Mouse (Mus musculus): Measurements from ENCODE around the gene Mettl24.

Gene Mettl24

GRCm38 (mm10) chr10:40792115-40792514 is 109.0 kb downstream of the Mettl24 start:
- TF ChIP-seq GATA4 (IDR thresholded peaks at IDR 0.05; ENCODE audit: insufficient replicate concordance, low read length) = no peak

- no peak for TF ChIP-seq GATA4 (IDR thresholded peaks at IDR 0.05; ENCODE audit: insufficient replicate concordance, low read length)
Observed at GRCm38 (mm10) chr10:40805221-40805620, 122.1 kb downstream of the Mettl24 start.

GRCm38 (mm10) chr10:40806221-40806620 is 123.1 kb downstream of the Mettl24 start:
- no peak for TF ChIP-seq GATA4 (IDR thresholded peaks at IDR 0.05; ENCODE audit: insufficient replicate concordance, low read length)

GRCm38 (mm10) chr10:40813627-40814026 is 130.5 kb downstream of the Mettl24 start:
- no peak for TF ChIP-seq GATA4 (IDR thresholded peaks at IDR 0.05; ENCODE audit: insufficient replicate concordance, low read length)

- no peak for TF ChIP-seq GATA4 (IDR thresholded peaks at IDR 0.05; ENCODE audit: insufficient replicate concordance, low read length)
Observed at GRCm38 (mm10) chr10:40816471-40816870, 133.4 kb downstream of the Mettl24 start.

GRCm38 (mm10) chr10:40825952-40826351 is 142.9 kb downstream of the Mettl24 start:
- no peak for TF ChIP-seq GATA4 (IDR thresholded peaks at IDR 0.05; ENCODE audit: insufficient replicate concordance, low read length)

GRCm38 (mm10) chr10:40827706-40828105 is 144.6 kb downstream of the Mettl24 start:
- TF ChIP-seq GATA4 (IDR thresholded peaks at IDR 0.05; ENCODE audit: insufficient replicate concordance, low read length) = no peak

- no peak for TF ChIP-seq GATA4 (IDR thresholded peaks at IDR 0.05; ENCODE audit: insufficient replicate concordance, low read length)
Observed at GRCm38 (mm10) chr10:40830312-40830711, 147.2 kb downstream of the Mettl24 start.

GRCm38 (mm10) chr10:40831267-40831666 is 148.2 kb downstream of the Mettl24 start:
- no peak for TF ChIP-seq GATA4 (IDR thresholded peaks at IDR 0.05; ENCODE audit: insufficient replicate concordance, low read length)

- no peak for TF ChIP-seq GATA4 (IDR thresholded peaks at IDR 0.05; ENCODE audit: insufficient replicate concordance, low read length)
Observed at GRCm38 (mm10) chr10:40840086-40840485, 157.0 kb downstream of the Mettl24 start.

DNA sequence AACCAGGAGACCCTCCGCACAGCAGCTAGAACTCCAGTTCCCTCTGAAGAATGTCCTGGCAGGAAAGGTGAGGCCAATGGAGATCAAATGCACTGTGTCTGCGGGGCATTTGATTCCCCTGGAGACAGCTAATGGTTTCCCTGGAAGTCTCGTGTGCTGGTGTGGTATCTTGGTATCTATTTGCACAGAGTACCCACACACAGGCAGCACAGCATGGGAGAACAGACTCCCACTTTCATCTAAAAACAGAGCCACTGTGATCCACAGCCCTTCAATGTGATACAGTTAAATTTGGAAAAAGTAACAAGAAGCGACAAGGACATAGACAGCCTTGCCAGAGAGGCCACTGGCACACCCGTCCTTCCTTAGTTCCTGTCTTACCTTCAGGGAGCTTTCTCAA is 160.8 kb downstream of the Mettl24 start:
- no peak for TF ChIP-seq GATA4 (IDR thresholded peaks at IDR 0.05; ENCODE audit: insufficient replicate concordance, low read length)

GRCm38 (mm10) chr10:40844546-40844945 is 161.5 kb downstream of the Mettl24 start:
- no peak for TF ChIP-seq GATA4 (IDR thresholded peaks at IDR 0.05; ENCODE audit: insufficient replicate concordance, low read length)

- no peak for TF ChIP-seq GATA4 (IDR thresholded peaks at IDR 0.05; ENCODE audit: insufficient replicate concordance, low read length)
Observed at GRCm38 (mm10) chr10:40845626-40846025, 162.5 kb downstream of the Mettl24 start.

- TF ChIP-seq GATA4 (IDR thresholded peaks at IDR 0.05; ENCODE audit: insufficient replicate concordance, low read length) = no peak
Observed at GRCm38 (mm10) chr10:40847176-40847874, 164.2 kb downstream of the Mettl24 start.

DNA sequence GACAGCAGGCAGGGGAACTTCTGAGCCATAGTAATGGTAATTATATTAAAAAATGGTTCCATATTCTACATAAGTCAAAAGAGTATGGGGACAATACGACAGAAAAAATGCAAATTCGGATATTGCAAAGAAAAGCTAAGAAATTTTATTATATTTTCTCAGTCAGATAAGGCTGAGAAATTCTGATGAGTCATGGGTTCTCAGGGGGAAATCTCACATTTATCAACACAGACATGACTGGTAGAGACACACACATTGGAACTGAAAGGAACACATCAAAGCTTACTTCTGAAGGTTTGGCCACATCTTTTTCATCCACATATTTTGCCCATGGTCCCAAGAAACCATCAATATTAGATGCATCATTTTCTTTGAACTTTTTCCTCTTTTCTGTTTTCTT is 167.6 kb downstream of the Mettl24 start:
- no peak for TF ChIP-seq GATA4 (IDR thresholded peaks at IDR 0.05; ENCODE audit: insufficient replicate concordance, low read length)

GRCm38 (mm10) chr10:40851138-40851537 is 168.1 kb downstream of the Mettl24 start:
- no peak for TF ChIP-seq GATA4 (IDR thresholded peaks at IDR 0.05; ENCODE audit: insufficient replicate concordance, low read length)

DNA sequence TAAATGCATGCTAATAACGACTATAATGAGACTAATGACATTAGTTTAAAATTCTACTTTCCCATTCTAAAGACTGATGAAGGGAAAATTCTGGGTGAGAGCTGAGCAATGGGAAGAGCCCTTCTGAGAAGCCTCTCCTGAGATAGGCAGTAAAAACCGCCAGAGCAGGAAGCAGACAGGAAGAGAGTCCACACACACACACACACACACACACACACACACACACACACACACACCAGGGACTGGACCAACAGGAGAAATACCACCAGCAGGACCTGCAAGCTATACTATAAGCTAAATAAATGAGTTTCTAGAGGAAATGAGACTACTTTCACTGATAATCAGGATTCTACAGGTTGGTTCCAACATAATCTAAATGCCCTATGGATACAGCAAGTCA is 172.5 kb downstream of the Mettl24 start:
- TF ChIP-seq GATA4 (IDR thresholded peaks at IDR 0.05; ENCODE audit: insufficient replicate concordance, low read length) = no peak
